In genomic region chr7:137262330-137262729, GRCm38 (mm10) we compare ENCODE assay signal across 25 mouse cellular contexts. TPM values are rescaled to one million over a fixed set of nuclear protein-coding genes. Genes with fewer than 3 reads are reported as not detected.
"Had no signal": no experiment of that assay in that cellular context is flagged by ENCODE, and none has a peak within 500 bp of the region (broad histone marks: within the 10 kb centered on the region; RNA-seq: fewer than 3 reads in every experiment).

No protein-coding gene starts in this region.

- H3K4me3 ChIP-seq: heart, embryonic 10.5 days; heart, embryonic 13.5 days; heart, embryonic 15.5 days; kidney, embryonic 15.5 days; limb, embryonic 13.5 days; limb, embryonic 15.5 days; liver, embryonic 12.5 days had no signal

- ATAC-seq: forebrain, postnatal 0 days; hindbrain, postnatal 0 days; intestine, embryonic 16.5 days; liver, embryonic 12.5 days had no signal

- H3K27ac ChIP-seq: heart, embryonic 10.5 days; heart, embryonic 13.5 days; heart, embryonic 15.5 days; hindbrain, postnatal 0 days; kidney, embryonic 15.5 days; kidney, postnatal 0 days; limb, embryonic 13.5 days; limb, embryonic 15.5 days; liver, embryonic 12.5 days; liver, embryonic 14.5 days had no signal

- H3K27me3 ChIP-seq: limb, embryonic 15.5 days had no signal

- H3K4me2 ChIP-seq: heart, embryonic 13.5 days; heart, embryonic 15.5 days; kidney, embryonic 15.5 days; limb, embryonic 13.5 days; limb, embryonic 15.5 days; liver, embryonic 12.5 days had no signal

- H3K9me3 ChIP-seq: heart, embryonic 10.5 days; heart, embryonic 13.5 days; heart, embryonic 15.5 days; kidney, embryonic 15.5 days; limb, embryonic 13.5 days; limb, embryonic 15.5 days; liver, embryonic 12.5 days had no signal

- DNase-seq: forebrain, postnatal 0 days; gastrocnemius, postnatal 14 days; gastrocnemius, postnatal 36 days; heart, adult 18-20 months; heart, postnatal 14 days; heart, postnatal 36 days; kidney, adult 11 months; kidney, adult 2 months; kidney, postnatal 14 days; kidney, postnatal 36 days; layer of hippocampus, adult 9-11 months; layer of hippocampus, postnatal 36 days; left cerebral cortex, postnatal 4 days had no signal

- H3K4me1 ChIP-seq: liver, embryonic 12.5 days had no signal

- H3K36me3 ChIP-seq: heart, embryonic 10.5 days; heart, embryonic 13.5 days; heart, embryonic 15.5 days; kidney, embryonic 15.5 days; limb, embryonic 13.5 days; limb, embryonic 15.5 days; liver, embryonic 12.5 days had no signal

- H3K9ac ChIP-seq: forebrain, postnatal 0 days; heart, embryonic 13.5 days; heart, embryonic 15.5 days; kidney, embryonic 15.5 days; limb, embryonic 13.5 days; limb, embryonic 15.5 days; liver, embryonic 12.5 days; liver, embryonic 14.5 days had no signal

RNA-seq across cellular contexts. Expression of gene Ebf3, which starts 51.9 kb away (rescaled TPM):
- polyA plus RNA-seq: liver, adult 2 months had no signal
